Mouse (Mus musculus) right cerebral cortex, postnatal 36 days (tissue): Measurements from ENCODE around the gene Rbmx.

Experiments used
- DNase-seq, 2 experiments: peaks; one replicate each; pipeline ENCODE4 v3.0.0; 2022; ENCODE audit warnings: low spot score in 2 of 2, mixed read lengths in 1 of 2

The Rbmx gene

DNA sequence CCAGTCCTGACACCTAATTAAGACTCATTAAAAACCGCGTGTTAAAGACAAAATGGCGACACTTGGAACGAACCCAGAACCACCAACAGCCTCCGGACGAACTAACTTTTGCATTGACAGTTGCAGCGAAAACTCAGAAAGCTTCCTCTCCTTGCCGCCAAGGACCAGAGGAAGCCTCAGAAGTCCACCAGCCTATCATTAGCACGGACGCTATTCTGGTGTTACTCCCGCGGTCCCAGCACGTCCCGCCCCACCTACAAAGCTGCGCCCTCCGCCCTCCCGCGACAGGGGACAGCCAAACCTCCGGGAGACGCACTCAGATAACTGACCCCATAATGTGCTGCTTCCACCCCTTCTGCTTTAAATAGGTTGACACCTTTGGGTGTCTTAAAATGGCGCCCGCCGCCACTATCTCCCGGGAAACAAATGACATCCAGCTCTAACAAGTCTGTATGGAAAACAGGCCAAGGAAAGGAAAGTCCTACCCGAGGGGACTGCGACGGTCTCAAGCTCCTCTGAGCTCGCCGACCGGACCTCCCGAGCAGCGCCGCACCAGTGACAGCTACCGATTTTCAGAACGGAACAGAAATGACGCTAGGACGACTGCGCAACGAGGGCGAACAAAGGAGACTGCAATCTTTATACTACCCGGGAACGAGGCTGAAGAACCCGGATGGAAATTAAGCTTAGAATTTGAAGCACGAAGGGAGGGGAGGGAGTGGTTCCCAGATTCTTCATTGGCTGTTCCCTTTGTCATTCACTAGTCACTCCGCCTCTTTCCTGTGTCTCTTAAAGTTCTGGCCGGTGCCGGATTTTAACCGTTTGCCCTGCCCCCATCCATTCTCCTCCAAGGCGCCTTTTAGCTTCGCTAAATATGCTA, at the start of gene Rbmx:
Gene Rbmx (minus strand): TSS at position 670 of the 880 bp plus-strand sequence.
- DNase-seq: peak; percentile 75 to 85

DNA sequence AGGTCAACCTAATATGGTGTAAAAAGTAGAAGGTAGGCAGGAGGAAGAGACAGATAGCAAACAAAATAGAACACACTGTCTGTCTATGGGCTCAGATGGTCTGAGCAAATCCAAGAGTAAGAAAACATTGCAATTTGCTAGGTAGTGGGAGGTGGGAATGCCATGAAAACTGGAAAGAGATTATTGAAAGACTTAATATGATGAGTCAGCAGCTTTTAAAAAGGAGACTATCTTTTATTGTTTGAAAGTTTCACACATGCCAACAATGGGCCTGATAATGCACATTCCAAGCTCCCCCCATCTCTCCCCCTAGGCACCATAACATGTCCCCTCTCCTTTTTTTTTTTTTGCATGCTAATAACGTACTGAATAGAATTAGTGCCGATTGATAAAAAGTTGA, 41.1 kb upstream of the Rbmx start:
- DNase-seq: no peak

DNA sequence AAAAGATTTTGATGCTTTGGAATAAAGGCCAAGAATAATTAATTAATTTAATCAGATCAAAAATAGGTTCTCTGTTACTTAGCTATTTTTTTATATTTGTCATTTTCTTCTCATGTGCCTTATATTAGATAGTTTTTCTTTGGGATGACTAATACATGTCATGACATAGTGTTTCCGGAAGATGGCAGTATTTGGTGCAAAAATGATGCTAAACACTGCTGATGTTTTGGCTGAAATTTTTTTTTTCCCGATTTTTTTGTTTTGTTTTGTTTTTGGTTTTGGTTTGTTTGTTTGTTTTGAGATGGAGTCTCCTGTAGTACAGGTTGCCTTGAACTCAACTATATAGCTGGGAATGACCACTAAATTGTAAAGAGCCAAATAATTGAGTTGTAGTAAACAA, 38.8 kb upstream of the Rbmx start:
- no peak for DNase-seq

DNA sequence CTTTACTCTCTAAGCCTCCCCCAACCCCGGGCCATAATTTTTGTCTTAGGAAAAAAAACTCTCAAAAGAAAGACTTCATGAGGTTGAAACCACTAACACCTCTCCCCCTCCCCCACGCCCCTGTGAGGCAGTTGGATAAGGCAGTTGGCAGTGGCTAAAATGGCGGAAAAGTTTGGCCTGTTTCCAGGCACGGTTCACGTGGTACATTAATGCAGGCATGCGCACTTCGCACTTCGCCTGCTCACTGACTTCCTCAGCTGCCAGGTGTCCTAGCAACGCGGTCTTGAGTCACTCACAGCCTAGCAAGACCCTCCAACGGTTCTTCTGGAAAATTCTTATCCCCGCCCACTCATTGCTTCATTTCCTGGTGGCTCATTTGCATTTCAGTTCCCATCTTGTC, 15.9 kb upstream of the Rbmx start, which contains the start of gene Gm364:
Gene Gm364 (plus strand): TSS at position 386 of the 400 bp plus-strand sequence.
- DNase-seq: no peak

DNA sequence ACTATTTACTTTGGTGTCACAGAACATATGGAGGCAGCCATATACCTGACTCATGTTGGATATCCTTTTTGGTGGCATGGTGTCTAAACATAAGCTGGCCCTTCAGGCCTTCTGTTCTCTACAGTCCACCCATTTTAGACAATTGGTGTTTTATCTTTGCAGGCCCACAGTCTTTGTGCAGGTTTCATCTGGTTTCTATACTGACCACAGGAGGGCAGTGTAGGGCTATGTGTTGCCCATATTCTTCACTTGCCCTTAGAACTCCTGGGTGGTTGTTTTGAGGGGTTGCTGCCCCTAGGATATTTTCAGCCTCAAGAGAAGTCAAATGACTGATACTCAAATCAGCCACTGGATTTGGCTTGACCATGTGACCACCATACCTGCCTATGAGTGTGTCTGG, 10.8 kb upstream of the Rbmx start:
- no peak for DNase-seq

DNA sequence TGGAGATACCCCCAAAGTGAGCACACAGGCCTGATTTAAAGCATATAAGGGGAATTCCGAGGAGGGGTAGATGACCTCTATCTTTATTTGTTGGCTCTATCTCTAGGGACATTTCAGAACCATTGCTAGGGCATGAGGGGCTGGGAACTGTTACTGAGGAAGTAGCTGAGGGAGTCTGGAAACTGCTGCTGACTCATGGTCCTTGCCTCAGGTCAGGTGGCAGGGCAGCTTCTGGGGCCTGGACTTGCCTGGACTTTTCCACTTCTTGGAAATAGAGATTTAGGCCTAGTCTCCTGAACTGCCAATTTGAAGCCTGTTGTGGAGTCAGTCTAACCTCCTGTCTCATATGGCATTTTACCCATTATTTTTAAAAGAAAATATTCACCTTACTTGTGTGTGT, 8.6 kb upstream of the Rbmx start:
- no peak for DNase-seq

DNA sequence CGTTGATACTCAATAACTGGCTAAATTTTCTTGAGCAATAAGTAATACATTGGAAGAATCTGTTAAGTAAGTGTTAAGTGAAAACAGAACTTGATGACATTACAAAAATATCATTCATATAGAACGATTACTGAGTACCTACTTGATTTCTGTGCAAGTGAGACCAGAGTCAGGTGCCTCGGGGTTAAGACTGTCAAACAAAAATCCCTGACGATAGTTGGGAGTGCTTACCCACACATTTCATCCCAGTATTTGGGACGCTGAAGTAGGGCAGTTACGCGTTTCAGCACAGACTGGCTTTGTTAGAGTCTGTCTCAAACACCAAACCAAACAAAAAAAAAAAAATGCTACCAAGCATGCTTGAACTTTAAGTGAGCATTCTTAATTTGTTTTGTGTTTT, 576 bp upstream of the Rbmx start:
- no peak for DNase-seq

DNA sequence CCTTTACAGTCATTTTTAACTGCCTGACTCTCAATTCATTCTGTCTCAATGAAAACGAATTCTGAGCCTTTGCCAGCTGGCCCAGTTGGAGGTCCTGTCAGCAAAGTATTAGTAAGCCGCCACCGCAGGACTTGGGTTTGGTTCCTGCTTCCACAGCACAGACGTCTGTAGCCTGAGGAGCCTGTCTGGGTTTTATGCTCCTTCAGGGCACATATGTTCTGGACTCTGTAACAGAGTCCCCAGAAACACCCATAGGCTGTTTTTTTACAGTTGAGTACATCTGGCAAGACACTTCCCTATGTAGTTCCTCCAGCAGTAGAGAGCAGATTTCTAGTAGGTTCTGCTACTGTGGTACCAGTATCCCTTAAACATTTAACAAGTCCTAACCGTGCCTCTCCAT, 11.9 kb downstream of the Rbmx start:
- DNase-seq: no peak

DNA sequence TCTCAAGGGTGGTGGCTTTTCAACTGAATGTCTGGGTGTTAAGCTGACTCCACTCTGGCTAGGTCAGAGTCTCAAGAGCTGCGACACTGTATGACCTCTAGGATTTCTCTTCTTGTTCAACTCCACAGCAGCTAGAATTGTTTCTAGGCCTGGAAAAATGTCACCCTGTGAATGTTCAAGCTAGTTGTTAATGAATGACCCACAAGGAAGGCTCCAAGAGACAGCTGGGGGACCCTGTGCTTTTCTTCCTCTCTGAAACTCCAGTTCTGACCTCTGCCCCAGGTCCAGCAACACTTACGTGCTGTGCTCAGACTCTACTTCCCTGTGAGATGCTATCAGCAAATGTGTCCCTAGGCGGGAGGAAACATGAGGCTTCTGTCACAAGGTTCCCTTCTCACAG, 14.3 kb downstream of the Rbmx start:
- no peak for DNase-seq

DNA sequence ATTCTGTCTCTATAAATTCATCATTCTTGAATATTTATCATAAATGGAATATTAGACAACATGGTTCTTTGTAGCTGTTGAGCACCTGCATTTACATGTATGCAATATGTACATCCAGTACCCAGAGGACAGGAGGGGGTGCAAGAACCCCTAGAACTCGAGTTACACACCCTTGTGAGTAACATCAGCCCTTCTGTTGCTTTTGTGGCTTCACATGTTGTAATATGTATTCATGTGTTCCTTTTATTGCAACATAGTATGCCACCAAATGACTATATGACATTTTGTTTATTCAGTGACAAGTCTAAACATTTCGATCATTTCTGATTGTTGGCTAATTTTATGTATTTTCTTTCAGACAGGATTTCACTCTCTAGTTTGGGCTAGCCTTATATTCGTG, 15.7 kb downstream of the Rbmx start:
- no peak for DNase-seq

DNA sequence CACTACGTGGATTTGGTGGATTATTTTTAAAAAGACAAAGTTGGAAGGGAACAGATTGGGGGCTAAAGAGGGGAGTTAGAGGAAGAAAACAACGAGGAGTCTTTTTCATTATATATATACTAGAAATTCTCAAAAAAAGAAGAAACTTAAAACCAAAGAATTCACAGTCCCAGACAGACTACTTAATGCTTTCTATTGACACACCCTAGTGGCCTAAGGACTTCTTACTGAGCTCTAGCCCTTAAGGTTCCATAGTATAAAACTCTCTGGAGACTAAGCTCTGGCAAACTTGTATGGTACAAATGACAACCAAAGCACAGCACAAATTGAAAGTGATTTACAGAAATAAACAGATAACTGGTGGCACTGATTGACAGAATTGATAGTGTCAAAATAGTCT, 18.8 kb downstream of the Rbmx start:
- no peak for DNase-seq

DNA sequence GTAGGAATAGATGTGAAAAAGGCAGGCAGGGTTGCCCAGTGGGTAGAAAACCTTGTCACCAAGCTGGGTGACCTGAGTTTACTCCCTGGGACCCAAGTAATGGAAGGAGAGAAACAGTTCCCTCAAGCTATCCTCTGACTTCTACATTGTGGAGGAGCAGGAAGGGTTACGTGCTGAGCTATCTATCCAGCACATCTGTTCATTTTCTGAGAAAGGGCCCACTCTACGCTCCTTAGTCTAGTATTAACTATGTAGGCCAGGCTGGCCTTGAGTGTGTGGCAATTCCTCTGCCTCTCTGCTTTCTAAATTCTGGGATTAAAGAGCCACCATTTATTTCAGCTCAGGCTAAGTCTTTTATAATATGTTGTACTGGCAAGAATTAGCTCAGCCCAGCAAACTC, 19.3 kb downstream of the Rbmx start:
- DNase-seq: no peak

DNA sequence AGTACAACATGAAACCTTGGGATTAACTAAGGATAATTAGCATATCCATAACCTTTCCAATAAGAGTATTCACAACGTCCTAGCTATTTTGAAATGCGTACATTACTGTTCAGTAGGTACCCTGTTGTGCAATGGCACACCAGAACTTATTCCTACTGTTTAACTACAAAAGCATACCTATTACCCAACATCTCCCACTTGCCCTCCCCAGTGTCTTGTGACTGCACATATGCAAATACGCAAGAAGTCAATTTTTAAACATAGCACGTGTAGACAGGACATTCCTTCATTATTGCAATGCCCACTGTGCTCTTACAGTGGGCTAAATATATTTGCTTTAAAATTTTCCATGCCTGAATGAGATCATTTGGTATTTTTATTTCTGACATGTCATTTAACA, 19.9 kb downstream of the Rbmx start:
- DNase-seq: no peak

DNA sequence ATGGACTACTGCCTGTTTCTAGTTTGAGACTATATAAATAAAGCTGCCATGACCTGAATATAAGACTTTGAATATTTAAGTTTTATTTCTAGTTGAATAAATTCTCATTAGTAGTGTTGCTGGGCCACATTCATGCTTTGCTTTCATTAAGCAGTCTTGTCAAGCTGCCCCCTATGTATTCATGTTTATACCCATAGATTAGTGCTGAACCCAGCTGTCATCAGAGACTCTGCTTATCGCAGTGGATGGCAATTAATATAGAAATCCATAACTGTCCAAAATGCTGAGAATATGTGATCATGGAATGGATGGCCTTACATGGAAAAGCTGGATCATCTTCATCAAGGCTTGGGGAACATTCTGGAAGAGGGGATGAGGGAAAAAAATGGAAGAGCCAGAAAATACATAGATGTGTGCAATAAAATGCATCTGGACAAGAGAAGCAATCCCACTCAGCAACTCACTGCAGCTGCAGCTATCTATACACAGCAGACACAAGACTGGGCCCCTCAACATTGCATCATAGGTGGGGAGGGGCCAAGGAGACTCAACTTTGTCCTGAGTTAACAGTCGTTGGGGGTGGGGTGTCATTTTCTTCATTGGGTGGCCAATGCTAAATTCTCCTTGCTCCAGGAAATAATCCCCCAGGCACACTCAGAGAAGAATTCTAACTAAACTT, 27.8 kb downstream of the Rbmx start:
- DNase-seq: no peak

DNA sequence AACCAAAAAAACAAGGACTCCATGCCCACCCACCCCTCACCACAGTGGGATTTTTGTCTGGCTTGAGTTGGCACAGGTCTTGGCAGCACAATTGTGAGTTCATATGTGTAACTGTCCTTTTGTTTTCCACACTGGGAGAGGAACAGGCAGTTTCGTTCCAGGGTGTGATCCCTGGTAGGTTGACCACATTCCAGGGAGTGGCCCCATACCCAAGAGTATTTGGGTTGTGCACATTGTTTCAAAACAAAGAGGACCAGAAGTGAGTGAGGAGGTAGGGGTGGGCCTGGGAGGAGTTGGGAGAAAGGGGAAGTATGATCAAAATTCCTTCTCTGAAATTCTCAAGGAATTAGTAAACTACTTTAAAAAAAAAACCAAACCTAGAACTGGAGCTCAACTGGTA, 33.5 kb downstream of the Rbmx start:
- DNase-seq: no peak

DNA sequence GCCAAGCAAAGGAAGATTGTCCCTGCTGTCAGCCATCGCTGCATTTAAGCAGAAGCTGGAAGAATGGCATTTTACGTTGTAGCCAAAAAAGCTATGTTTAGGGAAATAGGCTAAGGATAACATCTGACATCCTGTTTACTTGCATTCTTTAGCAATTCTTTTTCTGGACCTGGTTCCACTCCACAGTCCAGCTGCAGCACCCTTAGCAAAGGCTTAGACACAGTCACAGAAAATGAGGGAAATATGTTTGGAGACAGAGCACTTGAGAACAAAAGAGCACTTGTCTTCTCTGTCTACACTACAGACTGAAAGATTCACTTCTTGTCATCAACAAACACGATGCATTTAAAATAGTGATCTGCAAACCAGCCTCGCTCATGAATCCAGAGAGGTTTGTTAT, 53.6 kb downstream of the Rbmx start:
- no peak for DNase-seq

DNA sequence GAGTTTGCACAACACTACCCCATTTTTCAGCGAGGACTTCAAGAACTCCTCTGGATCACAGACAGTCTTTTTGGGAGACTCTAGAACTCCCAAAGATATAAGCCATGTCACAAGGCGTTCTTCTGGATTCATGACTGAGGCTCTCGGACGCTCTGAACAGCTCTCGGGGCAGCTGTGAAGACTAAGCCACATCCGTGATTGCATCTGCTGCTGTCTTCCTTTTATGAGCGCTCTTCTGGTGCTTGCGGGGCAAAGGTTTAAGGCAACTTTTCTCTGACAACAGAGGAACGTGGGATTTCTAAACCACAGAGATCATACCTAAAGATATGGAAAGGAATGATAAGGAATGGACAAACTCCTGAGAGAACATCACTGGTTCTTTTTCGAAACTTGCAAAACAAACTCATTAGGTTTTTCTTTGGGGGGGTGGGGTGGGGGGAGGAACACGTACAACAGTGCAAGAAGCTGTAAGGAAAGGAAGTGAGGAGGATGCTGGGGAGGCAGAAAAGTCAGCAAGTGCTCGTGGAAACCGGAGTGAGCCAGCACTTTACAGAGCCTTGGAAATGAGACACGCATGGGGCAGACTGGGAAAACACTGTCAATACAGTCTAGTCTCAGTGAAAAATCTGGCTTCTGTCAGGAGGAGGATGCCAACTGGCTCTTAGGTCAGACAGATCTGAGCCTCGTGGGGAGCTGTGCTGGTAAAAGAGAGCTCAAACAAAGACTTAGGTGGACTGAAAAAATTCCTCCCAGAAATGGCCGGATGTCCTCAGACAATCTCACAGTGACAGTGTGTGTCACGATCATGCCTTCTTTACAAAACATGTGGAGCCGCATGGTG, 54.2 kb downstream of the Rbmx start, which contains the start of gene Arhgef6:
Gene Arhgef6 (minus strand): TSS at position 359 of the 841 bp plus-strand sequence.
- DNase-seq: no peak

DNA sequence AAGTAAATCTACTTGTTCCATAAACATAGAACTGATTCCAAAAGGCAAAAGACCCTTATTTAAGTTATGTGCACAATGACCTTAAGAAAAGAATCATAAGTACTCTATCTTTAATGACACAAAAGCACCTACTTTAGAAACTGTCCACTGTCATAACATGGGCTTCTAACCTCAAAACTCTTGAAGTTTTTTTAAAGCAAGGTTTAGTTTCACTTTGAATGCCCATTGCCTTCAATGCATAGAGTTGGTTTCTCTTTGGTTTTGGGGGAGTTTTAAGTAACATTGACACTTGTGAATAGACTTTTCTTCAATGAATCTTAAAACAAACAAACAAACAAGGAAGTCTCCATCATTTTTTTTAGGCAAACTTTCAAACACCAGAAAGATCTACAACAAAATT, 55.3 kb downstream of the Rbmx start:
- no peak for DNase-seq

DNA sequence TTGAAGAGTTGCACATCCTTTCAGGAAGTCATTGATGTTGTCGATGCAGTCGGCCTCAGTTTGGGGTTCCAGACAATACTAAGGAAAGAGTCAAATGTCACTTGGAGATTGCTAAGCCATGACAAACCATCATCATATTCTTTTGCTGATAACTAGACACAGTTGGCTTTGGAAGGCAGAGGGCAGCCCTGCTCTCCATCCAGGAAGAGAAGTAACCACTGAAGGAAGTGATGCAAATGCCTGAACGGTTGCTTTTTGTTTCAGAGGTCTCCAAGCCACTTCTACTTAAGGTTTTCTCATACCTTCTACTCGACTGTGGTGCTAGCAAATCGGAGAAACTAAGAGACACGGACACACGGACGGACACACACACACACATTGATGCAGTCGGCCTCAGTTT, 55.9 kb downstream of the Rbmx start:
- DNase-seq: no peak

DNA sequence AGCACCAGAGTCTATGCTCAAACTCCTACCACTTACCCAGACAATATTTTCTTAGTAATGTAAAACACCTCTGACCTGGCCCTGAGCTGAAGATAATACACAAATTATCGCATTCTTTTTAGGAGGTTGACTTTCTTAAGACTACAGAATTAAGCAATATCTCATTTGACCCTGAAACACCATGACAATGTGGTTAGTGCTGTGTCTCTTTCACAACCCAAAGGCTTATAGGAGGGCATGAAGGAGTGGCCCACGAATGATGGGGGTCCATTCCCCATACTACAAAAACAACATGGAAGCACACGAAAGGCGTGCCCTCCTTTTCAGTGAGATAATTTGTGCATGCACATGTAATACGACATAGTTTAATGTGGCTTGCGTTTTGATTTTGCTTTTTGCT, 57.5 kb downstream of the Rbmx start:
- no peak for DNase-seq
